Mouse (Mus musculus) hindbrain, embryonic 16.5 days (tissue): Measurements from ENCODE around the gene Phlda2. TPM values are rescaled to one million over a fixed set of nuclear protein-coding genes. Genes with fewer than 3 reads are reported as not detected.

Source experiments
- ATAC-seq: fragments of 200-750 bp; cut with Nextera tagmentation; 2 replicates; pipeline ENCODE4 v1.8.0; 2017; ENCODE audit warnings: moderate TSS enrichment, moderate library complexity
- H3K27ac ChIP-seq: fragments of 300-500 bp; sonication (generic); 2 replicates; pipeline ENCODE4 v1.5.1; 2014; ENCODE audit warnings: low read depth, mild to moderate bottlenecking, control low read depth, low read length, moderate library complexity
- H3K27me3 ChIP-seq: fragments of 300-500 bp; sonication (generic); replicated peaks from 2 replicates; pipeline ENCODE4 v1.6.1; 2014; ENCODE audit warnings: low read length; ENCODE audit not compliant: control insufficient read depth, insufficient read depth
- H3K36me3 ChIP-seq: fragments of 300-500 bp; sonication (generic); 2 replicates; pipeline ENCODE4 v1.6.1; 2014; ENCODE audit warnings: mild to moderate bottlenecking, low read length, moderate library complexity, mixed read lengths; ENCODE audit not compliant: control insufficient read depth, insufficient read depth
- H3K4me1 ChIP-seq: fragments of 300-500 bp; sonication (generic); 2 replicates; pipeline ENCODE4 v1.6.1; 2014; ENCODE audit warnings: low read depth, low read length; ENCODE audit not compliant: control insufficient read depth, insufficient read depth
- H3K4me2 ChIP-seq: fragments of 300-500 bp; sonication (generic); 2 replicates; pipeline ENCODE4 v1.6.1; 2014; ENCODE audit warnings: mild to moderate bottlenecking, low read length, control low read depth, moderate library complexity
- H3K4me3 ChIP-seq: fragments of 300-500 bp; sonication (generic); 2 replicates; pipeline ENCODE4 v1.5.1; 2014; ENCODE audit warnings: mild to moderate bottlenecking, low read length, control low read depth, moderate library complexity
- H3K9ac ChIP-seq: fragments of 300-500 bp; sonication (generic); 2 replicates; pipeline ENCODE4 v1.6.1; 2014; ENCODE audit warnings: low read depth, mild to moderate bottlenecking, control low read depth, low read length, moderate library complexity
- H3K9me3 ChIP-seq: fragments of 300-500 bp; sonication (generic); 2 replicates; pipeline ENCODE4 v1.6.1; 2014; ENCODE audit warnings: mild to moderate bottlenecking, low read length, moderate library complexity; ENCODE audit not compliant: control insufficient read depth
- WGBS: fragments of 180-500 bp; shearing (Covaris S2); extraction: QIAGEN DNeasy Blood & Tissue Kit; methylation state at CpG from one replicate; pipeline ENCODE4 v1.1.7; 2014; 5-methylcytosine and 5-hydroxymethylcytosine counted together
- polyA plus RNA-seq: library from polyadenylated mRNA; unstranded; fragments of >200 nt; fragmentation: Nextera tagmentation; extraction: Ambion mirVana; gene quantifications from 2 replicates; pipeline ENCODE4 v1.2.1, GENCODE M21; 2015

Phlda2 gene
- polyA plus RNA-seq, 1 experiment from 2014 or later: 0.56 TPM

DNA sequence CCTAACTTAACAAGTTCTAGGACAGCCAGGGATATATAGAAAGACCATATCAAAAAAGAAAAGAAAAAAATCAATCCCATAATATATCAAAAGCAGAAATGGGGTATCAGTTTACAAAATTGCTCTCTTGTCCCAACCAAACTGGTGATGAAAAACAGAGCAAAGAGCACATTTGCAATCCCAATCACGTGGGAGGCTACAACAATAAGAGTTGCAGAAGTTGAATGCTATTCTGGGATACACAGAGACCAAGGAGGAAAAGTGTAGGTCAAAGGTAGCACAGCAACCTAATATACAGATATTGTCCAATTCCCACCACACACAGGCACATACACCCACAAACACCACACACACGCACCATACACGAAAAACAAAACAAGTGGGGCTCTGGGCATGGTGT, 33.3 kb upstream of the Phlda2 start:
- no peak overlapping the region for H3K4me2 ChIP-seq

DNA sequence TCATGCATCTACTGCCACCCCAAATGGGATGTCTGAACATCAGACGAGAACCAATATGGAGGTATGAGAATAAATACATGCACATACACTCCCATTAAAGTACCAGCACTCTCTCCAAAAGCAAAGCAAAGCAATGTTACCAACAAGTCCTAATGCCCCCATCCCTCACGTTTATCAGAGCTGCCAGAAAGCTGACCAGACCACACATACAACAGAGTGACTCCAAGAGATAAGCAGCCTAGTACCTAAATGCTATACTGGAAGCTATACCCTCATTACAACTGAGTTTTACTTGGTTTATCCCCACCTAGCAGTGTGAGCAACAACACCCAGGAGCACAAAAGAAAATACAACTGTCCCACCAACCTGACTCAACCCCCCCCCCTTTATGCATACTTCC, 30.3 kb upstream of the Phlda2 start:
- H3K9ac ChIP-seq: no peak overlapping the region
- H3K4me2 ChIP-seq: no peak overlapping the region
- H3K27me3 ChIP-seq: no peaks in the 10 kb centered on the region
- 88% methylated on average over 2 of the region's 2 CpGs for WGBS
- no peak for ATAC-seq
- no peak overlapping the region for H3K27ac ChIP-seq
- H3K4me1 ChIP-seq: no peaks in the 10 kb centered on the region
- H3K36me3 ChIP-seq: peaks cover 55% of the 10 kb centered on the region
- H3K4me3 ChIP-seq: no peak overlapping the region
- H3K9me3 ChIP-seq: no peaks in the 10 kb centered on the region

More for the DNA sequence above, 33.3 kb upstream of the Phlda2 start:
- 95% methylated on average over 3 of the region's 3 CpGs for WGBS
- H3K4me1 ChIP-seq: no peaks in the 10 kb centered on the region
- no peak overlapping the region for H3K27ac ChIP-seq
- no peaks in the 10 kb centered on the region for H3K9me3 ChIP-seq
- no peaks in the 10 kb centered on the region for H3K27me3 ChIP-seq
- ATAC-seq: no peak
- no peak overlapping the region for H3K4me3 ChIP-seq
- H3K9ac ChIP-seq: no peak overlapping the region
- peaks cover 41% of the 10 kb centered on the region for H3K36me3 ChIP-seq

DNA sequence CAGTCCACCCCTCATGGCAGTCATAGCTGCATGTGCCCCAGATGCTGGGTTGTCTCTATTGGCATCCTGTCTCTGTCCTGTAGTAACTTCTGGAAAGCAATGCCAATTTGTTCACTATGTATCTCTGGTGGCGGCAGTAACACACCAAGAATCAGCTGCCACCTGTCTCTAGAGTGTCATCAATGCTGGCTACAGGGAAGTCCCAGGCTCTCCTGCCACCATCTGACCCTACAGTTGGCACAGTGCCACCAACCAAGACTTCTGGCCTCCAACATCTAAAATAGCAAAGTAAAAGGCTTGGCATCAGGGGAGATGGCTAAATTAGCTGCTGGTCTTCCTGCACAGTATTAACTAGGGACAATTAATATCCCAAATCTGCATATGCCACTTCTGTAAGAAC, 29.5 kb upstream of the Phlda2 start:
- Histone ChIP-seq H3K9me3 (no peaks in the 10 kb centered on the region), H3K27me3 (no peaks in the 10 kb centered on the region), H3K4me1 (no peaks in the 10 kb centered on the region), H3K4me3 (no peak overlapping the region), H3K4me2 (no peak overlapping the region), H3K9ac (no peak overlapping the region), H3K27ac (no peak overlapping the region), H3K36me3 (peaks cover 57% of the 10 kb centered on the region)
- WGBS: 68% methylated on average over 1 of the region's 1 CpGs
- ATAC-seq: no peak

DNA sequence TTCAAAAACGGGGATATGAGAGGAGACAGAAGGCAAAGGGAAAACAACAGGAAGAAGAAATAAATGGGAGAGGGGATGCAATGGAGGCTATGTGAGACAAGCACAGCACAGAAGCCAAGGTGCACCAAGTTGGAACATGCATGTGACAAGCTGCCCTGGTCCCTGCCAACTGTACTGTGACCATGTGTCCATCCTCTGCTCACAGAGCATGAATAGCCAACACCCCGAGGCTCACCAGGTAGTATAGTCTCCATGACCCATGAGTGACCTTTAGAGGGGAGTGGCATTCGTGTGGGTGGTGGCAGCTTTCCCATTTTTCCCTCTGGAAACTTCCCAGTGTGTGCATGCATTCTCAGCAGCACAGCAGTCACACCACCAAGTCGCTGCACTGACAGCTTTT, 16.4 kb upstream of the Phlda2 start:
- Histone ChIP-seq H3K4me2 (no peak overlapping the region), H3K27ac (no peak overlapping the region), H3K9ac (no peak overlapping the region), H3K9me3 (no peaks in the 10 kb centered on the region), H3K4me3 (no peak overlapping the region), H3K4me1 (no peaks in the 10 kb centered on the region), H3K36me3 (peaks cover 69% of the 10 kb centered on the region), H3K27me3 (no peaks in the 10 kb centered on the region)
- no peak for ATAC-seq
- WGBS: 83% methylated on average over 4 of the region's 4 CpGs

DNA sequence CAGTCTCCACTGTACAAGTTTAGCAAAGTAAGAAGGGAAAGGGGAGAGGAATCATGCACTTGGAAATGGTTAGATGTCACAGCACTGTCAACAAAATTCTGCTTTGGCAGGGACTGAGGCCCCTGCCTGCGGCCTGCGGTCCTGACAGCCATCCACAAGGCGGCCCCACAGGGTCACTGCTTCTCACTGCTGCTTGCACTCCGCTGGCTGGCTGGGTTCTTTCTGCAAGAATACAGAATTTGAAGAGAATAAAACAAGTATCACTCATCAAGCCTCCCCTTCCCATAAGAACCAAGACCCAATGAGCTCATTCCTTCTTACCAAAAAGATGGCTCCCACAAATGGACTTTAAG, 11.4 kb upstream of the Phlda2 start:
- Histone ChIP-seq H3K27me3 (no peaks in the 10 kb centered on the region), H3K27ac (no peak overlapping the region), H3K4me2 (no peak overlapping the region), H3K36me3 (peaks cover 51% of the 10 kb centered on the region), H3K4me1 (no peaks in the 10 kb centered on the region), H3K4me3 (no peak overlapping the region), H3K9me3 (no peaks in the 10 kb centered on the region), H3K9ac (no peak overlapping the region)
- no peak for ATAC-seq
- WGBS: 96% methylated on average over 4 of the region's 4 CpGs

DNA sequence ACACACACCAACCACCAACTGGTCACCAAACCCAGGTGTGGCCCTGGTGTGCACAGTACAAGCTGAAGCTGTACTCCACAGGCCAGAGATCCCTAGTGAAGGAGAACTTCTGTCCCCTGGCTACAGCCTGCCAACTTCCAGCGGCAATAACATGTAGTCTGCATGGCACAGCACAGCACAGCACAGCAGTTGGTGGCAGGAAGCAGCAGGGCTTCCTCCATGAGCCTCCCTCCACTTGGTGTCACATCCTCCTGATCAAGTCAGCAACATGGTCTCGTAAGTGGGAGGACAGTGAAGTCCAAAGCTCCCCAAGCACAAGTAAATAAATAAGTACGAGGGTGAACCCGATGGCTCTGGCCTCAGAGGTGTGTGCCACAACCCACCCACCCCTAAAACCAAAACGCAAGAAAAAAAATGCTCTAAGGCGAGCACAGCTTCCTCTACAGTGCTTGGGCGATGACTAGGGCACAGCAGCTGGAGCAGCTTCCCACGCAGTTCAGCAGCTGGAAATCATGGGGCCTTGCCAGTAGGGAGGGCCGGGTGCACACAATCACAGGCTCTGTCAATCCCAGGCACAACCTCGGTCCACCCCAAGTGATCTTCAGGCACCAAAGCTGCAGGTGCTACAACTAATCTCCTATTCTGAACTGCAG, 10.9 kb upstream of the Phlda2 start:
- H3K4me3 ChIP-seq: no peak overlapping the region

DNA sequence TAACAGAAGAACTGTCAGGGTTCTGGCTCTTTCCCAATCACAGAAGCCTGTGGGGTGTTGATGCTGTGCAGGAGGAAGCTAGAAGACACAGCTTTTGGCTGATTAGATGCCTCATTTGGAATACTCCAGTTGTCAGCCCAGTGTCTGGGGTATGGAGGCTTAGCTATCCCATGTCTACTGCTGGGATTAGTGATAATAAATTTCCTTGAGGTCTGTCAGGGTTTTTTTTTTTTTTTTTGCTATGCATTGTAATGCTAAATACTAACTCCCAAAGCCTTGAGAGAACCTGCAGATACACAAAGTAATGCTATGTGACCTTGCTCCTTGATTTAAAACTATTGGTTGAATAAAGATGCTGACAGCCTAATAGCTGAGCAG, 8.4 kb upstream of the Phlda2 start:
- Histone ChIP-seq H3K4me3 (no peak overlapping the region), H3K27ac (no peak overlapping the region), H3K4me1 (no peaks in the 10 kb centered on the region), H3K9me3 (no peaks in the 10 kb centered on the region), H3K36me3 (peaks cover 27% of the 10 kb centered on the region), H3K27me3 (no peaks in the 10 kb centered on the region), H3K4me2 (no peak overlapping the region), H3K9ac (no peak overlapping the region)
- ATAC-seq: no peak

More for the DNA sequence above, 10.9 kb upstream of the Phlda2 start:
- ATAC-seq: no peak
- Histone ChIP-seq H3K9me3 (no peaks in the 10 kb centered on the region), H3K9ac (no peak overlapping the region), H3K27me3 (no peaks in the 10 kb centered on the region), H3K27ac (no peak overlapping the region), H3K4me2 (no peak overlapping the region), H3K36me3 (peaks cover 47% of the 10 kb centered on the region), H3K4me1 (no peaks in the 10 kb centered on the region)
- 87% methylated on average over 10 of the region's 10 CpGs for WGBS

DNA sequence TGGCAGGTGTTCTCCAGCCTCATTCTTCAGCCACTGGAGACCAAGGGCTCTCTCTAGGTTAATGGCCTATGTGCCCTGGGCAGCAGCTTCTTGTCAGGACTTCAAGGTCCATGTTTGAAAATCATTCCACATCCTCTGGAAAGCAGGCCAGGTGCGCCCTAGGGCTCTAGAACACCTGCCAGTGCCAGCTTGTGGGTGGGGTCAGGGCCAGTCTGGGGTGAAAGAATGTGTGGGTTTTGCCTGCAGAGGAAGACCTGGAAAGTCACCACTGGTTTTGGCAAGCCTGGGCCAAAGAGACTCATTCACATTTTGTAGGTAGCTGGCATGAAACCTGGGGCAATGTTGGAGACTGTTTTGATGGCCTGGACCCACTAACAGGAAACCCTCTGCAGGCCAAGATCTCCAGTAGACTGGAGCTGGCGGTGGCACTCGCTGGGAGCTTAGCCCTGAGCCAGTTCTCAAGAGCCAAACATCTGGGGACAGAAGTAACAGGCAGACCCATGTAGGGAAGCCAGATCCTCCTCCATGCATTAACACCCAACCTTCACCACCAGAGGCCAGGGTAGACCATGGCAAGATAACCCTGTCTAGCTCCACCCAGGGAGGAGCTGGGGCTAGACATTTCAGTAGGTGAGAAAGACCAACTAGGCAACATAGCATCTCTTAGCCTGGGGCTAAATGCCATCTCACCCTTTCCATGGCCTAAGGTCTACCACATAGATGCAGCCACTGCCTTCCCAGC, 7.8 kb upstream of the Phlda2 start:
- Histone ChIP-seq H3K4me3 (no peak overlapping the region), H3K27me3 (no peaks in the 10 kb centered on the region), H3K4me1 (no peaks in the 10 kb centered on the region), H3K36me3 (peaks cover 26% of the 10 kb centered on the region), H3K27ac (no peak overlapping the region), H3K9ac (no peak overlapping the region; the same call in 1 of the 2 replicates), H3K4me2 (no peak overlapping the region), H3K9me3 (no peaks in the 10 kb centered on the region)
- WGBS: 91% methylated on average over 3 of the region's 3 CpGs
- no peak for ATAC-seq

DNA sequence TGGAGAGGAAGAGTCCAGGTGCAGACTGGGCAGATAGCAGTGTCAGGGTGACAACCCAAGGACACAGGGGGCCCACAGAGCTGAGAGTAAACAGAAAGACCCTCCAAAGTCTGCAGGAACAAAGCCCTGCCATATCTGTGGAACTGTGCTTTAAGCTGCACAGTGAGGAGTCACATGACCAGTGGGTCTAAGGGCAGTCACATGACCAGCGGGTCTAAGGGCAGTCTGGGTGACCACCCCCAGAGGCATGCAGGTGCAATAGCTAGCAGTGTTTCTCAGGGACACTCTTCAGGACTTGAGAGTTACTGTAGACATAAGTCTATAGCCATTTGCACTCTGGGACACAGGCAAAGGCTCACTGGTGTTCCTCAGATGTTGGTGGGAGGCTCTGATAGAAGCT, 6.6 kb upstream of the Phlda2 start:
- H3K4me2 ChIP-seq: no peak overlapping the region
- H3K4me1 ChIP-seq: no peaks in the 10 kb centered on the region
- no peak for ATAC-seq
- peaks cover 6% of the 10 kb centered on the region for H3K27me3 ChIP-seq
- WGBS: 82% methylated on average over 1 of the region's 1 CpGs
- no peak overlapping the region for H3K27ac ChIP-seq
- no peak overlapping the region for H3K4me3 ChIP-seq
- no peak overlapping the region for H3K9ac ChIP-seq
- peaks cover 15% of the 10 kb centered on the region for H3K36me3 ChIP-seq
- no peaks in the 10 kb centered on the region for H3K9me3 ChIP-seq
